Mouse (Mus musculus) heart, embryonic 15.5 days (tissue): ENCODE results near the gene Pld1. TPM values are rescaled to one million over a fixed set of nuclear protein-coding genes. Genes with fewer than 3 reads are reported as not detected.

Experiments used
- ATAC-seq: fragments of 200-750 bp; cut with Nextera tagmentation; replicated peaks from 2 replicates; pipeline ENCODE4 v1.8.0; 2017; ENCODE audit warnings: low read depth, moderate TSS enrichment; ENCODE audit not compliant: insufficient number of reproducible peaks, insufficient read depth, low FRiP score
- H3K27ac ChIP-seq: fragments of 300-500 bp; sonication (generic); 2 replicates; pipeline ENCODE4 v1.5.1; 2015; ENCODE audit warnings: mild to moderate bottlenecking, inconsistent platforms
- H3K27me3 ChIP-seq: fragments of 300-500 bp; sonication (generic); 2 replicates; pipeline ENCODE4 v1.6.1; 2015; ENCODE audit warnings: inconsistent platforms
- H3K36me3 ChIP-seq: fragments of 300-500 bp; sonication (generic); 2 replicates; pipeline ENCODE4 v1.6.1; 2015; ENCODE audit warnings: mild to moderate bottlenecking, inconsistent platforms
- H3K4me1 ChIP-seq: fragments of 300-500 bp; sonication (generic); replicated peaks from 2 replicates; pipeline ENCODE4 v1.6.1; 2015; ENCODE audit warnings: inconsistent platforms
- H3K4me2 ChIP-seq: fragments of 300-500 bp; sonication (generic); 2 replicates; pipeline ENCODE4 v1.6.1; 2015; ENCODE audit warnings: inconsistent platforms, mild to moderate bottlenecking, moderate library complexity
- H3K4me3 ChIP-seq: fragments of 300-500 bp; sonication (generic); 2 replicates; pipeline ENCODE4 v1.5.1; 2015; ENCODE audit warnings: mild to moderate bottlenecking, inconsistent platforms
- H3K9ac ChIP-seq: fragments of 300-500 bp; sonication (generic); 2 replicates; pipeline ENCODE4 v1.6.1; 2015; ENCODE audit warnings: mild to moderate bottlenecking, inconsistent platforms
- H3K9me3 ChIP-seq: fragments of 300-500 bp; sonication (generic); replicated peaks from 2 replicates; pipeline ENCODE4 v1.6.1; 2016; ENCODE audit warnings: inconsistent platforms
- WGBS: fragments of 180-500 bp; shearing (Covaris S2); methylation state at CpG from one replicate; pipeline ENCODE4 v1.1.7; 2015; ENCODE audit warnings: mixed read lengths; 5-methylcytosine and 5-hydroxymethylcytosine counted together
- polyA plus RNA-seq: library from polyadenylated mRNA; unstranded; fragments of >200 nt; fragmentation: Nextera tagmentation; extraction: Ambion mirVana; gene quantifications from 2 replicates; pipeline ENCODE4 v1.2.1, GENCODE M21; 2015

The Pld1 gene
- polyA plus RNA-seq, 1 experiment from 2014 or later = 7.2 TPM

GRCm38 (mm10) chr3:28031643-28032243 lies 93.2 kb downstream of the Pld1 start:
- 0 out of 2 replicates have a peak, but pooled peaks cover 3% of the 10 kb centered on the region for H3K4me1 ChIP-seq
- whole genome bisulfite sequencing = 43% methylated on average over 7 of the region's 7 CpGs
- H3K36me3 ChIP-seq = peaks cover 4% of the 10 kb centered on the region; the same call in 1 of the 2 replicates
- H3K4me3 ChIP-seq = no peak overlapping the region
- H3K9me3 ChIP-seq = no peaks in the 10 kb centered on the region
- no peak overlapping the region for H3K9ac ChIP-seq
- no peak; the same call in 1 of the 2 replicates for ATAC-seq
- no peaks in the 10 kb centered on the region for H3K27me3 ChIP-seq
- H3K4me2 ChIP-seq = no peak overlapping the region
- peak overlapping the region; percentile 21; the same call in 1 of the 2 replicates for H3K27ac ChIP-seq

- Histone ChIP-seq H3K36me3 (peaks cover 4% of the 10 kb centered on the region; the same call in 1 of the 2 replicates), H3K9me3 (no peaks in the 10 kb centered on the region), H3K4me3 (no peak overlapping the region), H3K27me3 (no peaks in the 10 kb centered on the region), H3K9ac (no peak overlapping the region), H3K4me1 (no peaks in the 10 kb centered on the region), H3K27ac (no peak overlapping the region), H3K4me2 (no peak overlapping the region)
- 90% methylated on average over 3 of the region's 3 CpGs for WGBS
- no peak for ATAC-seq
Measured at GRCm38 (mm10) chr3:28033898-28034297, 95.4 kb downstream of the Pld1 start.

- Histone ChIP-seq H3K9ac (no peak overlapping the region), H3K4me1 (no peaks in the 10 kb centered on the region), H3K27ac (no peak overlapping the region), H3K36me3 (no peaks in the 10 kb centered on the region), H3K4me2 (no peak overlapping the region), H3K4me3 (no peak overlapping the region), H3K9me3 (no peaks in the 10 kb centered on the region), H3K27me3 (no peaks in the 10 kb centered on the region)
- 84% methylated on average over 5 of the region's 5 CpGs for WGBS
- ATAC-seq = no peak
Measured at GRCm38 (mm10) chr3:28034707-28035333, 96.3 kb downstream of the Pld1 start.

- H3K27ac ChIP-seq = no peak overlapping the region
- H3K4me3 ChIP-seq = no peak overlapping the region
- H3K36me3 ChIP-seq = peaks cover 12% of the 10 kb centered on the region; the same call in 1 of the 2 replicates
- WGBS = 61% methylated on average over 8 of the region's 8 CpGs
- no peaks in the 10 kb centered on the region for H3K4me1 ChIP-seq
- H3K4me2 ChIP-seq = no peak overlapping the region
- H3K9ac ChIP-seq = no peak overlapping the region
- no peaks in the 10 kb centered on the region for H3K9me3 ChIP-seq
- H3K27me3 ChIP-seq = no peaks in the 10 kb centered on the region
- no peak for ATAC-seq
Measured at GRCm38 (mm10) chr3:28037320-28037932, 98.9 kb downstream of the Pld1 start.

GRCm38 (mm10) chr3:28038106-28038505 lies 99.6 kb downstream of the Pld1 start:
- no peaks in the 10 kb centered on the region for H3K9me3 ChIP-seq
- H3K4me1 ChIP-seq = no peaks in the 10 kb centered on the region
- H3K27me3 ChIP-seq = no peaks in the 10 kb centered on the region
- no peak overlapping the region for H3K27ac ChIP-seq
- no peak overlapping the region for H3K4me3 ChIP-seq
- H3K4me2 ChIP-seq = no peak overlapping the region
- 66% methylated on average over 2 of the region's 2 CpGs for WGBS
- H3K9ac ChIP-seq = no peak overlapping the region
- H3K36me3 ChIP-seq = peaks cover 12% of the 10 kb centered on the region; the same call in 1 of the 2 replicates
- no peak for ATAC-seq

GRCm38 (mm10) chr3:28039760-28040159 lies 101.3 kb downstream of the Pld1 start:
- ATAC-seq = no peak
- whole genome bisulfite sequencing = 27% methylated on average over 1 of the region's 1 CpGs

GRCm38 (mm10) chr3:28041236-28041635 lies 102.7 kb downstream of the Pld1 start:
- no peak overlapping the region for H3K4me2 ChIP-seq
- no peaks in the 10 kb centered on the region for H3K9me3 ChIP-seq
- no peak overlapping the region for H3K9ac ChIP-seq
- H3K27me3 ChIP-seq = no peaks in the 10 kb centered on the region
- peaks cover 12% of the 10 kb centered on the region; the same call in 1 of the 2 replicates for H3K36me3 ChIP-seq
- no peak for ATAC-seq
- no peaks in the 10 kb centered on the region for H3K4me1 ChIP-seq
- 88% methylated on average over 8 of the region's 8 CpGs for WGBS
- H3K27ac ChIP-seq = no peak overlapping the region
- H3K4me3 ChIP-seq = no peak overlapping the region

More at GRCm38 (mm10) chr3:28039760-28040159, 101.3 kb downstream of the Pld1 start:
- H3K4me3 ChIP-seq = no peak overlapping the region
- H3K4me2 ChIP-seq = no peak overlapping the region
- H3K36me3 ChIP-seq = peaks cover 12% of the 10 kb centered on the region; the same call in 1 of the 2 replicates
- no peak overlapping the region for H3K9ac ChIP-seq
- H3K4me1 ChIP-seq = no peaks in the 10 kb centered on the region
- no peak overlapping the region for H3K27ac ChIP-seq
- H3K27me3 ChIP-seq = no peaks in the 10 kb centered on the region
- H3K9me3 ChIP-seq = no peaks in the 10 kb centered on the region

GRCm38 (mm10) chr3:28042366-28042765 lies 103.9 kb downstream of the Pld1 start:
- 92% methylated on average over 4 of the region's 4 CpGs for whole genome bisulfite sequencing
- Histone ChIP-seq H3K27me3 (no peaks in the 10 kb centered on the region), H3K4me1 (no peaks in the 10 kb centered on the region), H3K36me3 (peaks cover 17% of the 10 kb centered on the region; the same call in 1 of the 2 replicates), H3K27ac (no peak overlapping the region), H3K9me3 (no peaks in the 10 kb centered on the region), H3K9ac (no peak overlapping the region), H3K4me3 (no peak overlapping the region), H3K4me2 (no peak overlapping the region)
- no peak for ATAC-seq

GRCm38 (mm10) chr3:28047599-28047998 lies 109.1 kb downstream of the Pld1 start:
- Histone ChIP-seq H3K27me3 (no peaks in the 10 kb centered on the region), H3K9ac (no peak overlapping the region), H3K4me2 (no peak overlapping the region), H3K36me3 (peaks cover 5% of the 10 kb centered on the region; the same call in 1 of the 2 replicates), H3K9me3 (no peaks in the 10 kb centered on the region), H3K4me1 (no peaks in the 10 kb centered on the region), H3K27ac (no peak overlapping the region), H3K4me3 (no peak overlapping the region)
- 86% methylated on average over 5 of the region's 5 CpGs for WGBS
- no peak for ATAC-seq

- Histone ChIP-seq H3K36me3 (peaks cover 5% of the 10 kb centered on the region; the same call in 1 of the 2 replicates), H3K4me2 (no peak overlapping the region), H3K27me3 (no peaks in the 10 kb centered on the region), H3K27ac (no peak overlapping the region), H3K4me3 (no peak overlapping the region), H3K9me3 (no peaks in the 10 kb centered on the region), H3K4me1 (no peaks in the 10 kb centered on the region), H3K9ac (no peak overlapping the region)
- ATAC-seq = no peak
- 86% methylated on average over 2 of the region's 2 CpGs for WGBS
Measured at GRCm38 (mm10) chr3:28049526-28049925, 111.0 kb downstream of the Pld1 start.

- no peak overlapping the region for H3K9ac ChIP-seq
- WGBS = 85% methylated on average over 4 of the region's 4 CpGs
Measured at GRCm38 (mm10) chr3:28053076-28053475, 114.6 kb downstream of the Pld1 start.

More at GRCm38 (mm10) chr3:28053076-28053475, 114.6 kb downstream of the Pld1 start:
- no peak for ATAC-seq
- no peak overlapping the region for H3K4me3 ChIP-seq
- no peak overlapping the region for H3K4me2 ChIP-seq
- H3K27ac ChIP-seq = no peak overlapping the region
- no peaks in the 10 kb centered on the region for H3K9me3 ChIP-seq
- no peaks in the 10 kb centered on the region for H3K4me1 ChIP-seq
- no peaks in the 10 kb centered on the region for H3K27me3 ChIP-seq
- H3K36me3 ChIP-seq = no peaks in the 10 kb centered on the region
